Mouse (Mus musculus): ENCODE measurements around the gene Scn4a.

Gene Scn4a

DNA sequence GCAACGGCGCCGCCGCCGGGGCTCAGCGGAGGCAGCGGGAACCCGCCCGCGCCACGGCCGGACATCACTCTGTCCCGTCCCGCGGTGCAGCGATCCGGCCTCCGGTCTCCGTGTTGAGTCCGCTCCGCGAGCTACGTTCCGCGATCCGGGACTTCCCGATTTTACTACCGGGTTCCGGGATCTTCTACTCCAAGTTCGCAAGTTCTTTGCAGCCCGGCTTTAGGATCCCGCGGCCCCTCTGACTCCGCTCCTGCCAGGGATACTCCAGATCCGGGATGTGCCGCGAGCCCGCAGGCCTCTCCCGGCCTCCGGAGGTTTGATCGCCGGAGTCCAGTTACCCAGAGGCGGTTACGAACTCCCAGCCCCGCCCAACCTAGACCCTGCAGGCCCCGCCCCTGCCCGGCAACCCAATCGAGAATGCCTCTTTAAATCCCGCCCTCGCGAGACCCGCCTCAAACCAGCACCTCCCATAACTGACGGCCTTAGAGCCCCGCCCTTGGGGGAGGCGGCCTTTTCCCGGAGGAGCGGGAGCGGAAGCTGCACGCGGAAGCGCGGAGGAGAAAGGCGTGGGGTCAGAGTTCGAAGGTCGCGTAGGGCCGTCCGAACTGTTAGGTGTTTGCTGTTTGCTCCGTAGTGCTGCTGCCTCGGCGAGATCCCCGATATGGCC is 80.3 kb downstream of the Scn4a start, which contains the start of gene Smarcd2:
TSS of gene Smarcd2 (minus strand) at position 329 of the 667 bp plus-strand sequence.
- peak; percentile 98 to 99 for DNase-seq (ENCODE audit: low spot score in 2 of 2)

DNA sequence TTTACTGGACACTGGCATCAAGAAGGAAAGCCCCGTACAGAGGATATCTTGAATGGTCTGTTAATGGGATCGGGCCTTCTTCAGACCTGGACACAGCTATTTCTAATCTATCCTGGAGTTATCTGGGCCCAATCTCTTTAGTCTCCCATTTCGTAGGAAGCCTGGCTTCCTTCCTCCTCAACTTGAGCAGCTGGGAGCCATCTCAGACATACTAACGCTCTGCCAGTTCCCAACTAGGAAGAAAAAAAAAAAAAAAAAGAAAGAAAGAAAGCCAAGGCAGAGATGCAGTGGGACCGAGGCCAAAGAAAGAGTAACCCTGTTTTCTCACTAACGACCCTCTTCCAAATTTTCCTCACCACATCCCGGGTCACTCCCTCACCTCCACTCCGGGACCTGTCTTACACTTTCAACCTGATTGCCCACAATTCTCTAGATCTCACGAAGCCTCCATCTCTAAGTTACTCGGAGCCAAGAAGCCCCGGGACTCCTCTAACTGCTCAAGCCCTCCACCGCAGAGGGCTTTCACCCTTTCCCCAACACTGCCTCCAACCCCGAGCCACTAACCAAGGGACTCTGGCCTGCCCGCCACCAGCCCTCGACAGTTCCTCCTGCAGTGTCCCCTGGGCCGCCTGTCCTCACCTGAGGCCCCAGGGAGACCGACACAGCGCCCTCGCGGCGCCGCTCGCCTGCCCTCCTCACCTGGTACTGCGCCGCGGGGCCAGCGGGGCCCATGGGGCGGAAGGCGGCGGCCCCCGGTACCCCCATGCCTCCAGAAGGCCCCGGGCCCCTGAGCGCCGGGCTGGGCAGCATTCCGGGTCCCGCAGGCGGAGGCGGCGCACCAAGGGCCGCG is 81.1 kb downstream of the Scn4a start:
- DNase-seq (ENCODE audit: low spot score in 2 of 2), result peak in 1 of 2 experiments; percentile 75

DNA sequence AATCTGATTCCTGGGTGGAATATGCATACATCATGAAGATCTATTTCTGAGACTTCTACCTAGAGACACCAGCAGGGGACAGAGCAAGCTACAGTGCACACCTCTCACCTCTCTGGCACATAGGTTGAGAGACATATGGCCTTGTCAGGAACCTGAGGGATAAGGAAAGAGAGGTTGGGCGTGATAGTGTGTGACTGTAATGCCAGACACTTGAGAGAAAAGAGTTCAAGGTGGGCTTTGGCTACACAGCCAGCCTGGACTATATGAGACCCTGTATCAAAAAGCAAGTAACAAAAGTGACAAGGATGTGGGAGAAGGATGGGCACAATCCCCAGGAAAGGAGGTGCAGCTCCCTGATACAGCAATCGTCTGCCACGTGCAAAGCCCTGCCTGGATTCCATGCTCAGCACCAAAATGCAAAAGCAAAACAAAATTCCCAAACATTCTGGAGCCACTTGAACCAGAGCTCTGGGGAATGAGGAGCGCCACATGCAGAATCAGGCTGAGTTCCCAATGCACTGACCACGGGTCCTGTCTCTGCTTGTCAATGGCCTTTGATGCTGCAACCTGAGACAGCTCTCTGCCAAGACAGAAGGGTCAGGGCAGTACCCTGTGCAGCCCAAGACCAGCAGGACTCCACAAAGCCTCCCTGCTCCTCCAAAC is 81.8 kb downstream of the Scn4a start:
- peak in 1 of 2 experiments; percentile 31 for DNase-seq (ENCODE audit: low spot score in 2 of 2)

DNA sequence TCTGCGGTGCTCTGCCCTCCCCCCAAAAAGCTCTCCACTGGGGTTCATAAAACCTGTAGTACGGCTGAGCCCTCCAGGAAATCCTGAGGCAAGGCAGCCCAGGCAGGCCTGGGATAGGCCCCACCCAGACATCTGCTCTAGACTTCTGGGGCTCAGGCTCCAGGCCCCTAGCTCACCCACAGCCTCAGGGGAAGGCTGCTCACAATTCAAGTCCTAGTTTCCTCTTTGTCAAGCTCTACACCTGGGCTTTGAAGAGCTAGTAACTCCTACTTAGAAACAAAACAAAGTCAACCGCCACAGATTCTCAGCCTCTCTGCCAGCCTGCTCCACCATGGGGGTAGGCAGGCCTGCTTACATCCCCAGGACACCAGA is 84.0 kb downstream of the Scn4a start:
- DNase-seq (ENCODE audit: low spot score in 2 of 2), result peak in 1 of 2 experiments; percentile 31

Measured in spleen, postnatal 10 days (tissue).